Mouse (Mus musculus): ENCODE measurements around the gene Fxr2.

- TF ChIP-seq POLR2A (IDR thresholded peaks at IDR 0.05; ENCODE audit: insufficient read length, low read depth): no peak
- no peak for TF ChIP-seq E2F4 (IDR thresholded peaks at IDR 0.05; ENCODE audit: insufficient read depth)
- no peak for TF ChIP-seq MAX (IDR thresholded peaks at IDR 0.05; ENCODE audit: low read depth)
- no peak for TF ChIP-seq USF1 (IDR thresholded peaks at IDR 0.05; ENCODE audit: low read depth)
- no peak for TF ChIP-seq POLR2AphosphoS2 (IDR thresholded peaks at IDR 0.05; ENCODE audit: insufficient read length, low read depth)
- no peak for TF ChIP-seq CEBPB (IDR thresholded peaks at IDR 0.05; ENCODE audit: insufficient read depth, poor library complexity, severe bottlenecking)
- TF ChIP-seq MYOD1 (IDR thresholded peaks at IDR 0.05; ENCODE audit: control insufficient read depth in 1 of 3, insufficient read length in 2 of 3, low read depth in 2 of 3): no peak
These were observed 47.0 kb upstream of the Fxr2 start for GRCm38 (mm10) chr11:69585718-69586325.

Data from myocyte (in vitro differentiated cells).